Mouse (Mus musculus): ENCODE measurements around the gene Ifit1. TPM values are rescaled to one million over a fixed set of nuclear protein-coding genes. Genes with fewer than 3 reads are reported as not detected.

The Ifit1 gene
- polyA plus RNA-seq, 1 experiment: 2.0 TPM

GRCm38 (mm10) chr19:34673476-34673875, 32.8 kb downstream of the Ifit1 start:
- Histone ChIP-seq H3K4me3 (ENCODE audit: extremely low read depth, insufficient read depth, insufficient read length) (no peak overlapping the region), H3K27ac (ENCODE audit: insufficient read depth, low read length) (no peak overlapping the region), H3K27me3 (ENCODE audit: control insufficient read depth, insufficient read depth, low read length) (no peaks in the 10 kb centered on the region), H3K36me3 (ENCODE audit: control insufficient read depth, insufficient read depth, low read length) (no peaks in the 10 kb centered on the region), H3K4me1 (ENCODE audit: control insufficient read depth, insufficient read depth, insufficient read length) (no peaks in the 10 kb centered on the region)
- WGBS: 68% methylated on average over 7 of the region's 7 CpGs
- TF ChIP-seq POLR2A (IDR thresholded peaks at IDR 0.05; ENCODE audit: low read depth, low read length): no peak
- TF ChIP-seq CTCF (IDR thresholded peaks at IDR 0.05; ENCODE audit: extremely low read depth, insufficient read depth, insufficient read length, insufficient replicate concordance): no peak
- peak in 1 of 2 experiments; percentile 20 for DNase-seq (ENCODE audit: low read depth in 1 of 2, low spot score in 2 of 2)

GRCm38 (mm10) chr19:34678428-34678827, 37.8 kb downstream of the Ifit1 start:
- 78% methylated on average over 4 of the region's 4 CpGs for WGBS

GRCm38 (mm10) chr19:34684857-34685256, 44.2 kb downstream of the Ifit1 start:
- 77% methylated on average over 1 of the region's 1 CpGs for WGBS
- Histone ChIP-seq H3K36me3 (ENCODE audit: control insufficient read depth, insufficient read depth, low read length) (no peaks in the 10 kb centered on the region), H3K27me3 (ENCODE audit: control insufficient read depth, insufficient read depth, low read length) (no peaks in the 10 kb centered on the region), H3K27ac (ENCODE audit: insufficient read depth, low read length) (no peak overlapping the region), H3K4me3 (ENCODE audit: extremely low read depth, insufficient read depth, insufficient read length) (no peak overlapping the region), H3K4me1 (ENCODE audit: control insufficient read depth, insufficient read depth, insufficient read length) (no peaks in the 10 kb centered on the region)
- TF ChIP-seq POLR2A (IDR thresholded peaks at IDR 0.05; ENCODE audit: low read depth, low read length) (no peak), CTCF (IDR thresholded peaks at IDR 0.05; ENCODE audit: extremely low read depth, insufficient read depth, insufficient read length, insufficient replicate concordance) (peak; percentile 58; the same call in 1 of the 2 replicates)
- DNase-seq (ENCODE audit: low read depth in 1 of 2, low spot score in 2 of 2): peak in 1 of 2 experiments; percentile 29

More at GRCm38 (mm10) chr19:34678428-34678827, 37.8 kb downstream of the Ifit1 start:
- TF ChIP-seq POLR2A (IDR thresholded peaks at IDR 0.05; ENCODE audit: low read depth, low read length): no peak
- TF ChIP-seq CTCF (IDR thresholded peaks at IDR 0.05; ENCODE audit: extremely low read depth, insufficient read depth, insufficient read length, insufficient replicate concordance): no peak
- Histone ChIP-seq H3K36me3 (ENCODE audit: control insufficient read depth, insufficient read depth, low read length) (no peaks in the 10 kb centered on the region), H3K27me3 (ENCODE audit: control insufficient read depth, insufficient read depth, low read length) (no peaks in the 10 kb centered on the region), H3K4me1 (ENCODE audit: control insufficient read depth, insufficient read depth, insufficient read length) (no peaks in the 10 kb centered on the region), H3K4me3 (ENCODE audit: extremely low read depth, insufficient read depth, insufficient read length) (no peak overlapping the region), H3K27ac (ENCODE audit: insufficient read depth, low read length) (no peak overlapping the region)
- no peak for DNase-seq (ENCODE audit: low read depth in 1 of 2, low spot score in 2 of 2)

GRCm38 (mm10) chr19:34685530-34685929, 44.9 kb downstream of the Ifit1 start:
- DNase-seq (ENCODE audit: low read depth in 1 of 2, low spot score in 2 of 2): no peak
- no peak for TF ChIP-seq POLR2A (IDR thresholded peaks at IDR 0.05; ENCODE audit: low read depth, low read length)
- TF ChIP-seq CTCF (IDR thresholded peaks at IDR 0.05; ENCODE audit: extremely low read depth, insufficient read depth, insufficient read length, insufficient replicate concordance): no peak
- Histone ChIP-seq H3K4me3 (ENCODE audit: extremely low read depth, insufficient read depth, insufficient read length) (no peak overlapping the region), H3K27ac (ENCODE audit: insufficient read depth, low read length) (no peak overlapping the region), H3K27me3 (ENCODE audit: control insufficient read depth, insufficient read depth, low read length) (no peaks in the 10 kb centered on the region), H3K4me1 (ENCODE audit: control insufficient read depth, insufficient read depth, insufficient read length) (no peaks in the 10 kb centered on the region), H3K36me3 (ENCODE audit: control insufficient read depth, insufficient read depth, low read length) (no peaks in the 10 kb centered on the region)
- 94% methylated on average over 1 of the region's 1 CpGs for WGBS

- DNase-seq (ENCODE audit: low read depth in 1 of 2, low spot score in 2 of 2): no peak
- Histone ChIP-seq H3K27me3 (ENCODE audit: control insufficient read depth, insufficient read depth, low read length) (no peaks in the 10 kb centered on the region), H3K27ac (ENCODE audit: insufficient read depth, low read length) (no peak overlapping the region), H3K36me3 (ENCODE audit: control insufficient read depth, insufficient read depth, low read length) (no peaks in the 10 kb centered on the region), H3K4me3 (ENCODE audit: extremely low read depth, insufficient read depth, insufficient read length) (no peak overlapping the region), H3K4me1 (ENCODE audit: control insufficient read depth, insufficient read depth, insufficient read length) (peaks cover 2% of the 10 kb centered on the region; the same call in 1 of the 2 replicates)
- WGBS: 87% methylated on average over 6 of the region's 6 CpGs
- TF ChIP-seq CTCF (IDR thresholded peaks at IDR 0.05; ENCODE audit: extremely low read depth, insufficient read depth, insufficient read length, insufficient replicate concordance) (no peak), POLR2A (IDR thresholded peaks at IDR 0.05; ENCODE audit: low read depth, low read length) (no peak)
Measured at GRCm38 (mm10) chr19:34691402-34691801, 50.7 kb downstream of the Ifit1 start.

- Histone ChIP-seq H3K4me3 (ENCODE audit: extremely low read depth, insufficient read depth, insufficient read length) (no peak overlapping the region), H3K4me1 (ENCODE audit: control insufficient read depth, insufficient read depth, insufficient read length) (peaks cover 4% of the 10 kb centered on the region; the same call in 1 of the 2 replicates), H3K27ac (ENCODE audit: insufficient read depth, low read length) (no peak overlapping the region), H3K36me3 (ENCODE audit: control insufficient read depth, insufficient read depth, low read length) (no peaks in the 10 kb centered on the region), H3K27me3 (ENCODE audit: control insufficient read depth, insufficient read depth, low read length) (no peaks in the 10 kb centered on the region)
- no peak for TF ChIP-seq POLR2A (IDR thresholded peaks at IDR 0.05; ENCODE audit: low read depth, low read length)
- no peak for TF ChIP-seq CTCF (IDR thresholded peaks at IDR 0.05; ENCODE audit: extremely low read depth, insufficient read depth, insufficient read length, insufficient replicate concordance)
- DNase-seq (ENCODE audit: low read depth in 1 of 2, low spot score in 2 of 2): no peak
- 50% methylated on average over 8 of the region's 8 CpGs for WGBS
Measured at GRCm38 (mm10) chr19:34696352-34696986, 55.8 kb downstream of the Ifit1 start.

- Histone ChIP-seq H3K4me3 (ENCODE audit: extremely low read depth, insufficient read depth, insufficient read length) (no peak overlapping the region), H3K4me1 (ENCODE audit: control insufficient read depth, insufficient read depth, insufficient read length) (peaks cover 4% of the 10 kb centered on the region; the same call in 1 of the 2 replicates), H3K36me3 (ENCODE audit: control insufficient read depth, insufficient read depth, low read length) (no peaks in the 10 kb centered on the region), H3K27ac (ENCODE audit: insufficient read depth, low read length) (no peak overlapping the region), H3K27me3 (ENCODE audit: control insufficient read depth, insufficient read depth, low read length) (no peaks in the 10 kb centered on the region)
- TF ChIP-seq POLR2A (IDR thresholded peaks at IDR 0.05; ENCODE audit: low read depth, low read length): no peak
- TF ChIP-seq CTCF (IDR thresholded peaks at IDR 0.05; ENCODE audit: extremely low read depth, insufficient read depth, insufficient read length, insufficient replicate concordance): no peak
- DNase-seq (ENCODE audit: low read depth in 1 of 2, low spot score in 2 of 2): no peak
- 85% methylated on average over 2 of the region's 2 CpGs for WGBS
Measured at GRCm38 (mm10) chr19:34697461-34697860, 56.8 kb downstream of the Ifit1 start.

Data from spleen, adult 2 months (tissue).